Mouse (Mus musculus) embryo, embryonic 10.5 days (tissue): ENCODE data around the gene Agrp.
"Not testable (repeated sequence)": the region's sequence is repeated elsewhere in the genome, so short reads cannot be mapped to it uniquely, and the experiment has no call there.

ENCODE experiments used
- DNase-seq: peaks from one replicate; pipeline ENCODE4 v3.0.0-alpha.2; 2015; ENCODE audit warnings: low spot score

Gene Agrp

DNA sequence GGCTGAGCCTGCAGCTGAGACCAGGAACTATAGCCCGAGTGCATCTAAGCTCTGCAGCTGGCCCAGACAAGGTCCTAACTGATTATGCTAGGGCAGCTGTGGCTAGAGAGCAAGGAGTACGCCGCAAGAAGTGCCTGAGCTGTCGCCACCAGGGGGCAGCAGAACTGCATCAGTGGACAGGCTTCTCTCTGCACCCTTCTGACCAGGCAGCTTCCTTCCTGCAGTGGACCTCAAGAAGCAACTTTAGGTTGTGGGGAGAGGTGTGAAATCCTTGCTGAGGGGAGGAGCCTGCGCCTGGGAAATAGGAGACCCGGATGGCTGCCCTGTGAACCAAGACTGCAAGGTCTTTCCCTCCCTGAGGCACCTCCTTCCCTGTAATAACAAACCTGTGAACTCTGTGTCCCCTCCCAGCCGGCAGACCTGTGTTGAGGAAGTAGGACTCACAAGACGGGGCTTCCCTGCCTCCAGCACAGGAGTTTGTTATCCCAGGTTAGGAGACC, 14.7 kb downstream of the Agrp start:
- DNase-seq = peak; percentile 96

GRCm38 (mm10) chr8:105621841-105622240, 15.4 kb downstream of the Agrp start:
- no peak for DNase-seq

GRCm38 (mm10) chr8:105620946-105621720, 16.1 kb downstream of the Agrp start:
- no peak for DNase-seq

GRCm38 (mm10) chr8:105620211-105620610, 17.0 kb downstream of the Agrp start:
- DNase-seq = no peak

- no peak for DNase-seq
These were observed 18.2 kb downstream of the Agrp start for GRCm38 (mm10) chr8:105618892-105619591.

GRCm38 (mm10) chr8:105618279-105618634, 18.9 kb downstream of the Agrp start:
- no peak for DNase-seq

GRCm38 (mm10) chr8:105617451-105618278, 19.5 kb downstream of the Agrp start:
- DNase-seq = no peak

DNA sequence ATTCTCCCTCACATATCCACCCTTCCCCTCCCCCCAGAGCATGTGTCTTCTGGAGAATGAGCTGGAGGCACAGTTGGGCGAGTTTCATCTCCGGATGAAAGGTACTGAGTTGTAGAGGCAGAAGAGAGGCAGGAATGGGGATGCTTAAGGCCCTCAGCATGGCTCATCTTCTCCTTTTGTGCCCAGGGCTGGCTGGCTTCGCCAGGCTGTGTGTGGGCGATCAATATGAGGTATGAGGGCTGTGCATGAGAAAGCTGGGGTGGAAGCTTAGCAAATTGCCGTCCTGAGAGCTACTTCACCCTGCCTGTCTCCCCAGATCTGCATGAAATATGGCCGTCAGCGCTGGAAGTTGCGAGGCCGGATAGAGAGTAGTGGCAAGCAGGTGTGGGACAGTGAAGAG, 21.3 kb downstream of the Agrp start:
- DNase-seq = no peak

DNA sequence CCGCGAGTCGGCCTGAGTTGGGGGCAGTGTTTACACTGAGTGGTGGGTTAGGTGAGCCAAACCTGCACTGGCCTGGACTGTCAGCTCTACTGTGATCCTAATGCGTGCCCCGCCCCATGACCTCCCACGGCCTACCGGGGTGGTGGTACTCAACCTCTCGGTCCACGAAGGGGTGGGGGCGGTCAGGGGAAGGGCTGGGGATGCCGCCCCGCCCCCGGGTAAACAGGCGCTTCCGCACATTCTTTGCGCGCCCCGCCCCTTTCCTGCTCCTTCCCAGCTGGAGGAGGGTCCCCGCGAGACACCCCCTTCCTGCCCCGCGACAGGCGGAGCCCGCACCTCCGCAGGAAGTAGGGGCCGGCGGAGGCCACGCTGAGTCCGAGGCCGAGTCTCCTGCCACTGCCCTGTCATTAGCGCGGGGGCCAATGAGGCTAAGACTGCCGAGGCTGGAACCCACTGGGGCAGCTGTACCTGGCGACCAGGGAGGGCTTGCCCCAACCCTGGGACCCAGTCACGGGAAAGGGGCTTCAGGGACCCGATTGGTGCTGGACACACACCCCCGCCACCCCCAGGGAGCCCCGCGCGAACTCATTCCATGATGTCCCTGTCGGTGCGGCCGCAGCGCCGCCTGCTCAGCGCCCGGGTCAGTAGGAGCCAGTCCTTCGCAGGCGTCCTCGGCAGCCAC, 23.2 kb downstream of the Agrp start:
- peak; percentile 46 for DNase-seq

GRCm38 (mm10) chr8:105613037-105613436, 24.2 kb downstream of the Agrp start:
- DNase-seq = peak; percentile 18

GRCm38 (mm10) chr8:105611836-105612235, 25.4 kb downstream of the Agrp start:
- no peak for DNase-seq

DNA sequence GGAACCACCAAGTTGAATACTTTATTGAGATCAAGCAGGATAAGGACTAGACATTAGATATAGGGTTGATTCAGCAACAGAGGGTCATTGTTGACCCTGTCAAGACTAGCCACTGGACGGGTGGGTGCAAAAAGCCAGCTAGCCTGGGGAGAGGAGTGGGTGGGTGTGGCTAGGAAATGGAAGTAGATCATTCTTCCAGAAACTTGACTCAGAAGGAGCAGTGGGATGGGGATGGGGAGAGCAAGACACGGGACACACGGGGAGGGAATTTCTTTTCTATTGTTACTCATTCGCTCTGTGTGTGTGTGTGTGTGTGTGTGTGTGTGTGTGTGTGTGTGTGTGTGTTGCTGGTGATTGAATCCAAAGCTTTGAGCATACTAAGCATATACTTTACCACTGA, 27.4 kb downstream of the Agrp start:
- DNase-seq = no peak

- DNase-seq = no peak
These were observed 27.8 kb downstream of the Agrp start for GRCm38 (mm10) chr8:105609355-105609754.

- peak; percentile 72 for DNase-seq
These were observed 29.5 kb downstream of the Agrp start for GRCm38 (mm10) chr8:105607684-105608083.

DNA sequence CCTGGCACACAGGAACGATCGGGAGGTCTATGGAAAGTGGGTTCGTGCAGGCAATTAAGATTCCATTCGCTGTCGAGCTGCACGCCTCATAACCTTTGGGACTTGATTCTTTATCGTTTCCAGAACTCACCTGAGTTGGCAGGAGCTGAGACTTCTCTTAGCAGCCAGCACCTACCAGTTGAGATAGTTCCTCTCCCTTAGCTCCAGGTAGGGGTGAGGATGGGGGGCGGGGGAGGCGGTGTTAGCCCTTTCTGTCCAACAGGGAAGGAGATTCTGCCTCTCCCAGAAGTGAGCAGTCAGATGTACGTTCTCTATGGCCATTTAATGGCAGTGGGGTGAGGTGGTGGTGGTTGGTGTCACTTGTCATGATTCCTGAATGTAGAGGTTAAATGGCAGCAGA, 30.1 kb downstream of the Agrp start:
- DNase-seq = no peak

GRCm38 (mm10) chr8:105606189-105607023, 30.8 kb downstream of the Agrp start:
- peak; percentile 95 for DNase-seq

DNA sequence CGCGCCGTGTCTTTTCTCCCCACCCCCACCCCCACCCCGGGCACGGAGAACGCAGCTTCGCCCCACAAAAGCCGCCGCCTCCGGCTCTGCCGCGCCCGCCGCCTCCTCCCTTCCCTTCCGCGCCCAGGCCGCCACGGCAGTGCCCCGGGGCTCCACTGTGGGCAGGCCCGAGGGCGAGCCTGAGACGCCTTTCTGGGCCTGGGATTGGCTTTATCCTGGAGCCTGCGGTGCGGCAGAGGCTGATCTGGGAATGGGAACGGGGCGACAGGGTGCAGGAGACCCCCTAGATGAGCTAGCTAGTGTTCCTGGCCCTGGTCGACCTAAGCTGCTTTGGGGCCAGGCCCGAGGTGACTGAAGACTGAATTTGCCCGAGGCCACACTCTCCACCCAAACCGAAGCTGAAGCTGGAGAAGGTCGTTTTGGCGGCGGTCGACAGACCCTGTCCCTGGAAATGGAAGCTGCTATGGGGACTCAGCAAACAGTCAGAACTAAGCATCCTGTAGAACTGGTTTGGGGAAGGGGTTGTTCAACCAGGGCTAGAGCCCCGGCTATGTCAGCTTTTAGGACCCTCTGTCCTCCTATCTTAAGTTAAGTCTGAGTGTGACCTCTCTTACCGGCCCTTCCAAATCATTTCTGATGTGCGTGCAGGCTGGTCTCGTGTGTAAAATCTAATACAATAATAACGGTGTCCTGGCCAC, 31.6 kb downstream of the Agrp start:
- peak; percentile 43 for DNase-seq

DNA sequence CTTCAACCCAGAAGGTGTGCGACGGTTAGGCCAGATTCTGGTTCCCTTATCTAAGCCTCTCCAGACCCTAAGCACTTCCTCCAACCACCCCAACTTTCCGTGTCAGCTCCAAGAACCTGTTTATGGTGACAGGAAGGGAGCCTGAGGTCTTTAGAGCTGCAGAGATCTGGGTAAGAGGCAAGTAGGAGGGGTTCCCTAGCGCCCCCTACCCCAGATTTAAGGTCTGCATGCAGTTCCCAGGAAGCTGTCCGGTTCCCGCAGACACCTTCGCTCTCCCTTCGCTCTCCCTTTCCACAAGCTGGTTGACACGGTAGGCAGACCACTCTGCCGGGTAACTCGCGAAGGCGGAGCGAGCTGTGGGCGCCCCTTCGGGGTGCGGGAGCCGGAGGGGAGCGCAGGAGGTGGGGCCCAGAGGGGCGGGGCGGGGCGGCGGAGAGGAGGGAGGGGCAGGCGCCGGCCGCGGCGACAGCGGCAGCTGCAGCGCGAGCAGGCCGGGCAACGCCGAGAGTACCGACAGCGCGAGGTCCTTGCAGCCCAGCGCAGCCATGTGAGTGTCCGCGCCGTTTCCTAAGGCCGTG, 32.3 kb downstream of the Agrp start, which contains the start of gene Ripor1:
TSS of gene Ripor1 (plus strand) at position 452 of the 578 bp plus-strand sequence.
- DNase-seq = peak; percentile 87

- DNase-seq = not testable (repeated sequence)
These were observed 34.7 kb downstream of the Agrp start for GRCm38 (mm10) chr8:105602540-105602939.

DNA sequence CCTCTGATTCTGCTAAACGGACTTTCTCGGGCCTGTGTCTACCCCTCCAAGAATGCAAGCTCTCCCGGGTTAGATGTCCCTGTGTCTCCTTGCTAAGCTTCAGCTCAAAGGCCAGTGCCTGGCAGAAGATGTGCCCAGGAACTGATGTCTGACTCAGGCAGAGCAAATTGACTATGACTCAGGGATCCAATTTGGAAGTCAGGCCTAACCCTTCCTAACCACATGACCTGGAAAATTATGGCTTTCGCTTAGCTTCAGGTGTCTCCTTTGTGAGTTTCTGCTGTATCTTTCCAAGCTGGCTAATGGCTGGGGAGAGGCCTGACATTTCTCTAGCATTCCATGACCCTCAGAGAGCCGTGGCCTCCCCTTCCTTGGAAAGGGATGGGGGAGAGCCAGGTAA, 35.9 kb downstream of the Agrp start:
- DNase-seq = no peak
